Comparison of ENCODE assay signal across 10 mouse cellular contexts in the genomic region with DNA sequence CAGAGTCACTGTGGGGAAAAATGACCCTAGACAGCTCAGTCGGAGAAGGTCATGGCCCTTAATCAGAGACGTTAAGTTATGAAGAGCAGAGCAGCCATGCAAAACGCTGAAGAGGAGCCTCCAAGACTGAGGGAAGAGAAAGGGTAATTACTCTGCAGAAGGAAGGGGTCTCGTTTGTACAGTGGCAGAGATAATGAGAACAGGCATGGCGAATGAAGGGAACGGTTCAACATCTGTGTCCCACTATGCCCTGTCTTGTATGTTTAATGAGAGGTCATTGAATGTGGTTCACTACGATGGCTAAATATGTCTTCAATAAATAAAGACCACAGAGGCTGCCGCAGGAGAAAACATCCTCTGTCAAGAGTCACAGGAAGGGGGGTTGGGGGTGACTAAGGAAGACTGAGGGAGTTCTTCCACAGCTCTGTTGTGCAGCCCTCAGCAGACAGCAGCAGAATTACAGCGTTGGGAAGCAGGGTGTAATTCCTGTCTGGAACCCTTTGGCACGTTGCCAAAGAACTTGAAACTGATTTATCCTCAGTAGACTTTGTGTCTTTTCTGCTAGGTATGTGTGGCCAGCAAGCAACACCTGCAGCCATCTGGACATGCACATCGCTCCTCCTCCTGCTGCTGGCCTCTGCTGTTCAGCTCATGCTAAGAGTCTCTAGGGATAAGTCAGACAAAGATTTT.
DNase-seq lines count a peak whose midpoint lies in the region; ATAC-seq lines count a peak whose summit lies in the region.
"Had no signal": no experiment of that assay in that cellular context is flagged by ENCODE, and none has a peak within 500 bp of the region (broad histone marks: within the 10 kb centered on the region; RNA-seq: fewer than 3 reads in every experiment).

No protein-coding gene starts in this region.

- no peak overlapping the region for H3K4me2 ChIP-seq in neural tube, embryonic 15.5 days
- H3K4me2 ChIP-seq: heart, embryonic 13.5 days had no signal

- H3K27ac ChIP-seq in neural tube, embryonic 15.5 days (replicated peaks) = no peak overlapping the region
- H3K27ac ChIP-seq: heart, embryonic 13.5 days had no signal

- no peaks in the 10 kb centered on the region for H3K36me3 ChIP-seq in neural tube, embryonic 15.5 days
- H3K36me3 ChIP-seq: heart, embryonic 13.5 days had no signal

- 36% methylated on average over 11 of the region's 11 CpGs for WGBS in neural tube, embryonic 15.5 days

- no peak overlapping the region for H3K9ac ChIP-seq in neural tube, embryonic 15.5 days (replicated peaks)
- H3K9ac ChIP-seq: heart, embryonic 13.5 days had no signal

- peak; percentile 10 for DNase-seq in kidney, adult 9 months
- no peak for DNase-seq in kidney, adult 11 months
- DNase-seq in heart, postnatal 10 days = peak; percentile 43 to 53
- DNase-seq in kidney, postnatal 4 days = peak; percentile 26 to 46
- no peak for DNase-seq in gastrocnemius, postnatal 14 days
- no peak for DNase-seq in thymus, postnatal 25 days

- no peaks in the 10 kb centered on the region for H3K27me3 ChIP-seq in neural tube, embryonic 15.5 days (replicated peaks)
- H3K27me3 ChIP-seq: heart, embryonic 13.5 days had no signal

- H3K4me1 ChIP-seq in neural tube, embryonic 15.5 days = peaks cover 7% of the 10 kb centered on the region; the same call in 1 of the 2 replicates
- H3K4me1 ChIP-seq: megakaryocyte, embryonic 14.5 days had no signal

- ATAC-seq in neural tube, embryonic 15.5 days (ENCODE audit: low FRiP score) = peak; percentile 74; the same call in 1 of the 2 replicates
- no peak for ATAC-seq in erythroid progenitor cell, adult 5-6 weeks (replicated peaks; ENCODE audit: low FRiP score, poor library complexity, severe bottlenecking)

- intact Hi-C loops in heart, postnatal 10 days (cut with DNase I) = loop anchor here (5.0 kb wide), 1 partner anchor 119 kb away; no protein-coding TSS in a partner anchor
- intact Hi-C loops in gastrocnemius, postnatal 14 days (cut with DNase I; ENCODE audit: low total_unique reads) = loop anchor here (10.0 kb wide), 1 partner anchor 121 kb away; a partner anchor contains a TSS

- no peaks in the 10 kb centered on the region for H3K9me3 ChIP-seq in neural tube, embryonic 15.5 days (replicated peaks)
- H3K9me3 ChIP-seq: heart, embryonic 13.5 days had no signal

- H3K4me3 ChIP-seq in neural tube, embryonic 15.5 days (replicated peaks) = no peak overlapping the region
- H3K4me3 ChIP-seq: heart, embryonic 13.5 days; megakaryocyte, embryonic 14.5 days had no signal

Comparison
In these comparisons a context has a peak if more than half of its experiments do, and no peak if none do; other contexts are left out.
1. DNase-seq: peak in kidney, adult 9 months (single experiment), heart, postnatal 10 days (2 of 2) and kidney, postnatal 4 days (2 of 2); none in kidney, adult 11 months (single experiment), gastrocnemius, postnatal 14 days (single experiment) and thymus, postnatal 25 days (single experiment).